Mouse (Mus musculus): ENCODE measurements around the gene Clk2.
"Not testable (repeated sequence)": the region's sequence is repeated elsewhere in the genome, so short reads cannot be mapped to it uniquely, and the experiment has no call there.

Gene Clk2

GRCm38 (mm10) chr3:89159616-89160344 is 4.8 kb upstream of the Clk2 start, which contains the start of gene Hcn3:
Hcn3 (minus strand) TSS chr3:89160196.
- peak; percentile 26 for DNase-seq (ENCODE audit: low spot score)

- not testable (repeated sequence) for DNase-seq (ENCODE audit: low spot score)
Measured at GRCm38 (mm10) chr3:89161207-89161606, 3.4 kb upstream of the Clk2 start.

- no peak for DNase-seq (ENCODE audit: low spot score)
Measured at GRCm38 (mm10) chr3:89161786-89162185, 2.8 kb upstream of the Clk2 start.

DNA sequence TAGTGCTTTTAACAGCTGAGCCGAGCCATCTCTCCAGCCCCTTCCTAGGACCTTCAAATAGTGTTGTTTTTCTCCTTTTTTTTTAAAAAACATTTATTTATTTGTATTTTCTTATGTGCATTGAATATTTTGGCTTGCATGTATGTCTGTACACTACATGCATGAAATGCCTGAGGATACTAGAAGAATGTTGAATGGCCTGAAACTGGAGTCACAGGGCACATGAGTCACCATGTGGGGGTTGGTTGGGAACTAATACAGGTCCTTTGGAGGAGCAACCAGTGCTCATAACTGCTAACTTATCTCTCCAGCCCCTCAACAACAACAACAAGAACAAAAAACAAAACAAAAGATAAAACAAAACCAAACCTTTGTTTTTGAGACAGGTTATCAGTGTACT is 1.5 kb upstream of the Clk2 start:
- no peak for DNase-seq (ENCODE audit: low spot score)

DNA sequence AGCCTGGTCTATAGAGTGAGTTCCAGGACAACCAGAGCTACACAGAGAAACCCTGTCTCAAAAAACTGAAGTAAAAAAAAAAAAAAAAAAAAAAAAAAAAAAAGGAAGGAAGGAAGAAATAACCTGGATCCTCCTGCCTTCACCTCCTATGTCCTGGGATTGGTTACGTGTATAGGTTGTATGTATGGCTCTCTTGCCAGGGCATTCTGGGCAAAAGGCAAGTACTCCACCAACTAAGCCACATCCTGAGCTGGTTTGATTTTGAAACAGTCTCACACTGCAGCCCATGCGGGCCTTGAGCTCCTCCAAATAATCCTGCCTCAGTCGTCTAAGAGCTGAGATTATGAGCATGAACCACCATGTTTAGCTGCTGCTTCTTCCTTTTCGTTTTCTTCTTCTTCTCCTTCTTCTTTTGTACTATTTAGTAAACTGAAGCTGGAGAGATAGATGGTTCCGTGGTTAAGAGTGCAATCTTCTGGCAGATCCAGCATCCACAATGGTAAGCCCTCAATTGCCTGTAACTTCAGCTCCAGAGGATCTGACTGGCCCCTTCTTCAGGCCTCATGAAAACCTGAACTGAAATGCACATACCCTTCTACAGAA is 851 bp upstream of the Clk2 start:
- no peak for DNase-seq (ENCODE audit: low spot score)

- DNase-seq (ENCODE audit: low spot score): no peak
Measured at GRCm38 (mm10) chr3:89165268-89165870, 774 bp downstream of the Clk2 start.

GRCm38 (mm10) chr3:89166945-89167344 is 2.4 kb downstream of the Clk2 start:
- DNase-seq (ENCODE audit: low spot score): no peak

DNA sequence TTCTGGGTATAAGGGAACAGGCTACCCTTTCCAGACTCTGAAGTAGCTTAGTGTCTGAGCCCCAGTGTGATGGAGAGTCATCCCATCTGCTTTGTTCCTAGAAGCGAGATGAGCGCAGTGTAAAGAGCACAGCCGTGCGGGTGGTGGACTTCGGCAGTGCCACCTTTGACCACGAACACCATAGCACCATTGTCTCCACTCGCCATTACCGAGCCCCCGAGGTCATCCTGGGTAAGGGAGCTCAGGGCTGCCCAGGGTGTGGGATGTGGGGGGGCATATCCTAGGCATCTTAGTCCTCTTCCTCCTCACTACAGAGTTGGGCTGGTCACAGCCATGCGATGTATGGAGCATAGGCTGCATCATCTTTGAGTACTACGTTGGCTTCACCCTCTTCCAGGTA is 10.2 kb downstream of the Clk2 start:
- DNase-seq (ENCODE audit: low spot score): no peak

DNA sequence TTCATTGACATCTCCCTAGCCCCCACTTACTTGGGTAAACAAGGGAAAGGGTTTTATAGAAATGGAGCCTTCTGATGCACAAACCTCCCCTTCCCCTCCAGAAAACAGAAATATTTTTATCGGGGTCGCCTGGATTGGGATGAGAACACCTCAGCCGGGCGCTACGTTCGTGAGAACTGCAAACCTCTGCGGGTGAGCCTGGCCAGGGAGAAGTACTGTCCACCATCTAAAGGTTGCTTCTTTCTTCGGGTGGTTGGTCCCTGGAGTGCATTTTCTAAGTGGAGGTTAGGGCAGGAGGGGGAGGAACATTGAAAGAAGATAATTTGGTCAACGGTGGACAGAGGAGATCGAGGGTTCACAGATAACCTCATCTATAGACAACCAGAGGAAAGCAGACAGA is 10.9 kb downstream of the Clk2 start:
- no peak for DNase-seq (ENCODE audit: low spot score)

DNA sequence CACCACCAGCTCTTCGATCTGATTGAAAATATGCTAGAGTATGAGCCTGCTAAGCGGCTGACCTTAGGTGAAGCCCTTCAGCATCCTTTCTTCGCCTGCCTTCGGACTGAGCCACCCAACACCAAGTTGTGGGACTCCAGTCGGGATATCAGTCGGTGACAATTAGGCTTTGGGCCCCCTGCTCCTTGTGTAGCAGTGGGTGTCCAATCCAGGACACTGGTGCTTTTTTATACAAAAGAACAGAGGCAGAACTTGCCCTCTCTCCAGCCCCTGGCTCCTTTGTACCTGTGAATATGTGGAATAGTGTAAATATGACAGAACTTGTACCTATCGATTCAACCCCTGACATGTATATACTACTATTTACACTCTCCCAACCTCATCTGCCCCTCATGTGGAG is 11.8 kb downstream of the Clk2 start:
- no peak for DNase-seq (ENCODE audit: low spot score)

GRCm38 (mm10) chr3:89177242-89178106 is 12.9 kb downstream of the Clk2 start, which contains the start of gene Scamp3:
Scamp3 (plus strand) TSS chr3:89177473.
- peak; percentile 94 for DNase-seq (ENCODE audit: low spot score)

DNA sequence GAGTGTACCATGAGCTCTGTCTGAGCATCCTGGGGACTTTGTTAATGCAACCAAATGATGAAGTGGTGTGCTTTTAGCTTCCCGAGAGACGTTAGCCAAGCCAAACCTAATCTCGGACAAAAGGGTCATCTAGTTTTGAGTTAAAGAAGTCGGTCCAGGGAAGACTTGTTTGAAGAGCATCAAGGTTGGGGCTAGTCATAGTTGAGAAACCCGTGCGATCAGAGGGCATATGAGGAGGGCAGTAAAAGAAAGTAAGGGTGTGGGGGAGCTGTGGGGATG is 13.5 kb downstream of the Clk2 start:
- no peak for DNase-seq (ENCODE audit: low spot score)

GRCm38 (mm10) chr3:89179056-89179455 is 14.5 kb downstream of the Clk2 start:
- DNase-seq (ENCODE audit: low spot score): no peak

DNA sequence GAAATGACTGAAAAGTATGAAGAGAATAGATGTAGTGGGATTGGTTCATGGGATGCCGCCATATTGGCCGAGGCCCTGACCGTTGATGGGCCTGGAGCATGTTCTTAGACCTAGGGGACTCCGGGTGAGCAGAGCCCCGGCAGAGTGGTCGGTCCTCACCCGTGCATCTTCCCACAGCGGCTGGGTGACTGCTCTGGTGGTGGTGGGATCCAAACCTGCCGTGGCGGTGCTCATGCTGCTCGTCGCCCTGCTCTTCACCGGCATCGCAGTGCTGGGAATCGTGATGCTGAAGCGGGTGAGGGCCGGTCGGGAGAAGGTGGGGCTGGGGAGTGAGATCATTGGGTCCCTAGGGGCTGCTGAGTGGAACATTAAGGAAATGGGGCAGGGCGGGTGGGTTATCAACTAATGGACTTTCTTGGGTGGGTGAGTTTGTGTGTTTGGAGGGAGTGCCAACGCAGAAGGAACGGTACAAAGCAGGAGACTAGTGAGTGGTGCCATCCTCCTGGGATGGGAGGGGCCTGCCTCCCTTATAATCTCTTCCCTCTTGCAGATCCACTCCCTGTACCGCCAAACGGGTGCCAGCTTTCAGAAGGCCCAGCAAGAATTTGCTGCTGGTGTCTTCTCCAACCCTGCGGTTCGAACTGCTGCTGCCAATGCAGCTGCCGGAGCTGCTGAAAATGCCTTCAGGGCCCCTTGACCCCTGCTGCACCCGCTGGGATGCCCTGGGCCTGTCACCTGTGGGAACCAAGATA is 17.3 kb downstream of the Clk2 start:
- no peak for DNase-seq (ENCODE audit: low spot score)

- DNase-seq (ENCODE audit: low spot score): no peak
Measured at GRCm38 (mm10) chr3:89182531-89183057, 18.0 kb downstream of the Clk2 start.

DNA sequence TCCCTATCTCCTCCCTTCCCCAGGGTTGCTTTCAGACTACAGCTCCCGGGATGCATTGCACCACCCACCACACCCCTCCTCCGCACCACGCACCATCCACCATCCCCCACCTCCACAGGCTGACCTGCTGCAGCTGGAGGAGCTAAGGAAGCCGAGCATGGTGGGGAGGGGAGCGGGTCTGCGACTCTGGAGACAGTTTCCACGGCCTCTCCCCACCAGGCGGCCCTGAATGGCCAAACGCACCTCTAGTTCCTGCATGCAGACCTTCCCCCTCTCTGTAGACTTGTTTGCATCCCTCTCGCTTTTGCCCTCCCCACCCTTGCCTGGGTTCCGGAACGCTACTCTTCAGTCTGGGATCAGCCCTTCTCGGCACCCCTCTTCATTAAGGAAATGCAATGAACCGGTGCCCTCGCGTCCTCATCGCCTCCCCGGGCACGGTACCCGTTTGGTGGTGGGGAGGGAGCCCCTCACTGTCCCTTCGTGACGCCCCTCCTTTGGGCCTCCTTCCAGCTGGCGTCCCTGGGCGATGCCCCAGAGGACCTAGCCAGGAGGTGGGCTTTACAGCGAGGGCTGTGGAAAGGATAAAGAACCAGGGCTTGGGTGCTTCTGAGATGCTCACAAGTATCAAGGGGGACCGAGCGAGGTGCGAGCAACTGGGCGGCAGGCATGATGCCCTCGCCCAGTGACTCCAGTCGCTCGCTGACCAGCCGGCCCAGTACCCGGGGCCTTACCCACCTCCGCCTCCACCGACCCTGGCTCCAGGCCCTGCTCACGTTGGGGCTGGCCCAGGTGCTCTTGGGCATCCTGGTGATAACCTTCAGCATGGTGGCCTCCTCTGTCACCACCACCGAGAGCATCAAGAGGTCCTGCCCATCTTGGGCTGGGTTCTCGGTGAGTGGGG is 18.7 kb downstream of the Clk2 start, which contains the start of gene Fam189b:
TSS of gene Fam189b (plus strand) at position 86 of the 901 bp plus-strand sequence.
- DNase-seq (ENCODE audit: low spot score): peak; percentile 84

DNA sequence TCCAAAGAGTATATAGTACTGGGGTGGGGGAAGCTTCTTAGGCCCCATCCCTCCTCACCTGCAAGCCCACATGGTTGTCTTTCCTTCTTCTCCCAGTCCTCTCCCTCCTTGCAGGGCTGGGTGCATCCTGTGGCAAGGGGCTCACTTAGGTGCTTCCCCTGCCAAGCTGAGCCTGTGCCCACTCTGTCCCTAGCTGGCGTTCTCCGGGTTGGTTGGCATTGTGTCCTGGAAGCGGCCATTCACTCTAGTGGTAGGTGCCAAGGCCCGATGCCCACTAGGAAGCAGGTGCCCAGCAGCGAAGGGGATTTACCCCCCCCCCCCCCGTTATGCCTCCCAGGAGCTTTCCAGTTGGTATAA is 19.3 kb downstream of the Clk2 start:
- DNase-seq (ENCODE audit: low spot score): no peak

DNA sequence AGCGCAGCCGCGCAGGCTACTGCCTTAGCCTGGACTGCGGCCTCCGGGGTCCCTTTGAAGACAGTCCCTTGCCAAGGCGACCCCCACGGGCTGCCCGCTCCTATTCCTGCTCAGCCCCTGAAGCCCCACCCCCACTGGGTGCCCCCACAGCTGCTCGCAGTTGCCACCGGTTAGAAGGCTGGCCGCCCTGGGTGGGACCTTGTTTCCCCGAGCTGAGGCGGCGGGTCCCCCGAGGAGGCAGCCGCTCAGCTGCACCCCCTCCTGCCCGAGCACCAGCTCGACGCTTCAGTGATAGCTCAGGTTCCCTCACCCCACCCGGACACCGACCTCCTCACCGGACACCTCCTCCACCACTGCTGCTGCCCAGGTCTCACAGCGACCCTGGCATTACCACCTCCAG is 22.6 kb downstream of the Clk2 start:
- DNase-seq (ENCODE audit: low spot score): no peak

DNA sequence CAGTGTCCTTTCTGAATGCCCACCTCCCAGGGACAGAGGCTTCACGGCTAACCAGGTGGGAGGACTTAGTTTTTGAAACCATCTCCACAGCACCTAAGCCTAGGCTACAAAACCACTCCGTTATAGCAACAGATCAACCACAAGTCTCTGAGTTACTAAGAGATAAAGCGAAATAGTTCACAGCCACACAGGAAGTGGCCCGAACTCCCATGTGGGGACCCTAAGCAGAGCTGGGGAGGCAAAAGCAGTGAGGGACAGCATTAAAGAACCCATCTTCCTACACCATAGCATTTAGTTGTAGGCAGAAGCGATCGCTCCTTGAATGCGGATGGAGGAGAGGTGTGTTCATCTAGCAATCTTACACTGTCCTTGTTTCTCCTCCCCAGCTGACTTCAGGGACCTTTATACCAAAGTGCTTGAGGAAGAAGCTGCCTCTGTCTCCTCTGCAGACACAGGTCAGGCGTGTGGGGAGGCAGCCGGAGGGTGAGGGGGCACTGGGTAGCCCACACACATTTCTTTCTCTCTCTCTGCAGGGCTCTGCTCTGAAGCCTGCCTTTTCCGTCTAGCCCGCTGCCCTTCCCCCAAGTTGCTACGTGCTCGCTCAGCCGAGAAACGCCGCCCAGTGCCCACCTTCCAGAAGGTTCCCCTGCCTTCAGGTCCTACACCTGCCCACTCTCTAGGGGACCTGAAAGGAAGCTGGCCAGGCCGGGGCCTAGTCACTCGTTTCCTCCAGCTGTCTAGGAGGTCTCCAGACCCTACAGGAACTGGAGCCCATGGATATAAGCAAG is 23.3 kb downstream of the Clk2 start:
- no peak for DNase-seq (ENCODE audit: low spot score)

- DNase-seq (ENCODE audit: low spot score): no peak
Measured at GRCm38 (mm10) chr3:89188478-89188875, 23.9 kb downstream of the Clk2 start.
